Mouse (Mus musculus): Measurements from ENCODE around the gene Dpyd. TPM values are rescaled to one million over a fixed set of nuclear protein-coding genes. Genes with fewer than 3 reads are reported as not detected.
A peak's percentile ranks its signal among the peaks of the same experiment; 100 is the strongest.

Dpyd gene
- polyA plus RNA-seq, 1 experiment from 2014 or later: 3.7 TPM

DNA sequence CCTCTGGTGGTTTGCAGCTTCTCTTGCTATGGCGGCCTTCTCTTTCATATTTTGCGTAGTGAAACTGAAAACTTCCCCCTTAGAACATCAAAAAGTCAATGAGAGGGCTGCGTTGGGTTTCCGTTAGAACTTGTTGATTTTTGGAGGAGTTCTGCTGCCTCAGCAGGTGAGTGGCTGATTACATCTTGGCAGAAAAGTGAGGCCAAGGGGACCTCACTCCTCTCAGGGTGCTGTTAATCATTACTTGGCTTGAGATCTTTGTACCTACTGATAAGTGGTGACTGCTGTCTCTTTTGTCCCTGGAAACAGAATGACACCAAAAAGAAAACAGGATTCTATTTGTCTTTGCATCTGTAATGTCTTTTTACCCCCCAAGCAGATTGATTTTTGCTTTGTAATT lies 32.9 kb downstream of the Dpyd start:
- no peak for ATAC-seq (ENCODE audit: low FRiP score, low TSS enrichment)
- no peak overlapping the region for H3K4me3 ChIP-seq (ENCODE audit: low read length)

GRCm38 (mm10) chr3:118595693-118596092 lies 33.8 kb downstream of the Dpyd start:
- H3K4me2 ChIP-seq (replicated peaks; ENCODE audit: low read depth, low read length): no peak overlapping the region
- no peaks in the 10 kb centered on the region for H3K4me1 ChIP-seq (ENCODE audit: insufficient read depth, low read length)
- ATAC-seq (ENCODE audit: low FRiP score, low TSS enrichment): no peak
- no peaks in the 10 kb centered on the region for H3K36me3 ChIP-seq (ENCODE audit: insufficient read depth, low read length)
- WGBS: 72% methylated on average over 2 of the region's 2 CpGs
- H3K9ac ChIP-seq (replicated peaks; ENCODE audit: low read length): no peak overlapping the region
- H3K9me3 ChIP-seq (ENCODE audit: low read length): no peaks in the 10 kb centered on the region
- no peak overlapping the region for H3K4me3 ChIP-seq (ENCODE audit: low read length)
- H3K27ac ChIP-seq (ENCODE audit: low read length): no peak overlapping the region
- H3K27me3 ChIP-seq (ENCODE audit: insufficient read depth, low read length): no peaks in the 10 kb centered on the region

More for the DNA sequence above, 32.9 kb downstream of the Dpyd start:
- Histone ChIP-seq H3K27me3 (ENCODE audit: insufficient read depth, low read length) (no peaks in the 10 kb centered on the region), H3K9me3 (ENCODE audit: low read length) (no peaks in the 10 kb centered on the region), H3K9ac (replicated peaks; ENCODE audit: low read length) (no peak overlapping the region), H3K4me1 (ENCODE audit: insufficient read depth, low read length) (no peaks in the 10 kb centered on the region), H3K4me2 (replicated peaks; ENCODE audit: low read depth, low read length) (no peak overlapping the region), H3K36me3 (ENCODE audit: insufficient read depth, low read length) (no peaks in the 10 kb centered on the region), H3K27ac (ENCODE audit: low read length) (no peak overlapping the region)
- WGBS: 71% methylated on average over 4 of the region's 4 CpGs

DNA sequence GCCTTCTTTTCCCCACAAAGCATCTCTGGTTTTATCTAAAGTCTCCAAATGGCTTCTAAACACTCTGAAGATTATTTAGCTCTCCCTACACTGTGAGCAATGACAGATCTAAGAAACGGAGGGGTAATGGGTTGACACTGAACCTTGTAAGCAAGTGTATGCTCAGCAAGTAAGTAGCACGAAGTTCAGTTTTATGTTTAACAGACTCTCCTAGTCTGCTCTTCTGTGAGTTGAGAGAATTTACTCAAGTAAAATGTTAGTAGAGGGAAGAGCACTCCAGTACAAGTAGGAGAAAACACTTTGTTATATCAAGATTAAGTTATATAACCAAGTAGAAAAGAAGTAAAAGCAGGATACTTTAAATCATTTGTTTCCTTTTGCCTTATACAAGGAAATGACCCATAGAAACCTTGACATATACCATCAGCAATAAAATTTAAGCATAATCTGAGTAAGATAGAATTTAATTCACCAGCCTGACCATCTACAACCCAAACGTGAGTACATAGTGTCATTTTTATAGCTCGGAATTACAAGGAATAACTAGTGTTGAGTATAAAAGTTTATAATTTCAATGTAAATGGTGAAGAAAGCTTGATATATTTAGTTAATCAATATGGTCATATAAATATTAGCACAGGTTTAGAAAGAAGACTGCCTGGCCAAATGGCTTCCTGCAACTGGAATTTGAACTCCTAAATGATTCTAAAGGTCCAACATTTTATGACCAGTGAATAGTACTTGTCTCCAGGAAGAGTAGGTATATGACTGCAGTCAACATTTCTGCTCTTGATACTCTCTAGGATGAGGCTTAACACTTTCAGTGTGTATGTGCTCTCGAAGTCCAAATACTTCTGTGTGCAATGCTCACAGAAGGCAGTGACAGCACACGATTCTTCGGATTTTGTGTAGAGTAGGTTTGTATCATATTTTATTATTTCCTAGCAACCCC lies 40.0 kb downstream of the Dpyd start:
- Histone ChIP-seq H3K9ac (replicated peaks; ENCODE audit: low read length) (no peak overlapping the region), H3K27ac (ENCODE audit: low read length) (no peak overlapping the region), H3K4me3 (ENCODE audit: low read length) (no peak overlapping the region), H3K4me2 (replicated peaks; ENCODE audit: low read depth, low read length) (no peak overlapping the region), H3K27me3 (ENCODE audit: insufficient read depth, low read length) (no peaks in the 10 kb centered on the region), H3K36me3 (ENCODE audit: insufficient read depth, low read length) (no peaks in the 10 kb centered on the region), H3K9me3 (ENCODE audit: low read length) (no peaks in the 10 kb centered on the region), H3K4me1 (ENCODE audit: insufficient read depth, low read length) (no peaks in the 10 kb centered on the region)
- no peak for ATAC-seq (ENCODE audit: low FRiP score, low TSS enrichment)
- WGBS: 85% methylated on average over 7 of the region's 7 CpGs

GRCm38 (mm10) chr3:118608708-118609107 lies 46.8 kb downstream of the Dpyd start:
- 88% methylated on average over 4 of the region's 4 CpGs for WGBS
- Histone ChIP-seq H3K4me1 (ENCODE audit: insufficient read depth, low read length) (no peaks in the 10 kb centered on the region), H3K9ac (replicated peaks; ENCODE audit: low read length) (no peak overlapping the region), H3K27ac (ENCODE audit: low read length) (no peak overlapping the region), H3K27me3 (ENCODE audit: insufficient read depth, low read length) (no peaks in the 10 kb centered on the region), H3K9me3 (ENCODE audit: low read length) (no peaks in the 10 kb centered on the region), H3K4me3 (ENCODE audit: low read length) (no peak overlapping the region), H3K36me3 (ENCODE audit: insufficient read depth, low read length) (no peaks in the 10 kb centered on the region), H3K4me2 (replicated peaks; ENCODE audit: low read depth, low read length) (no peak overlapping the region)
- no peak for ATAC-seq (ENCODE audit: low FRiP score, low TSS enrichment)

GRCm38 (mm10) chr3:118626455-118627375 lies 64.8 kb downstream of the Dpyd start:
- H3K4me1 ChIP-seq (ENCODE audit: insufficient read depth, low read length): no peaks in the 10 kb centered on the region
- H3K9ac ChIP-seq (replicated peaks; ENCODE audit: low read length): no peak overlapping the region
- no peaks in the 10 kb centered on the region for H3K9me3 ChIP-seq (ENCODE audit: low read length)
- H3K36me3 ChIP-seq (ENCODE audit: insufficient read depth, low read length): no peaks in the 10 kb centered on the region
- no peak overlapping the region for H3K4me3 ChIP-seq (ENCODE audit: low read length)
- no peak overlapping the region for H3K27ac ChIP-seq (ENCODE audit: low read length)
- ATAC-seq (ENCODE audit: low FRiP score, low TSS enrichment): no peak
- H3K27me3 ChIP-seq (ENCODE audit: insufficient read depth, low read length): no peaks in the 10 kb centered on the region
- whole genome bisulfite sequencing: 66% methylated on average over 9 of the region's 9 CpGs
- no peak overlapping the region for H3K4me2 ChIP-seq (replicated peaks; ENCODE audit: low read depth, low read length)

DNA sequence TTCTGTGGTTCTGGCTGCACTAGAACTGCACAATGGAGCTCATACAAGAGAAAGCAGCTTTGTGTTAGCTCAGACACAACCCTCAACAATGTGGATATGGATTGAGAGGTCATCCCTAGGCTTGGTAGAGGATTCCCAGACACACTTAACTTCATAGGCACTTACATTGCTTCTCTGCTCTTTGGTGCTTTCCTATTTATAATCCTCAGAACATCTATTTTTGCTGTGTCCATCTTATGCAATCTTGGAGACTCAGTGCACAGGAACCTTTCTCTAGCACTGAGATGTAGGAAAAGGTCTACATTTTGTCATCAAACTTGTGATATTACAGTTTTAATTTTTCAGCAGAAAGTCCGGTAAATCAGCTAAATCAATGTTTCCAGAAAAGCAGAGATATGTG lies 67.8 kb downstream of the Dpyd start:
- no peaks in the 10 kb centered on the region for H3K4me1 ChIP-seq (ENCODE audit: insufficient read depth, low read length)
- 92% methylated on average over 1 of the region's 1 CpGs for WGBS
- no peak for ATAC-seq (ENCODE audit: low FRiP score, low TSS enrichment)
- H3K9me3 ChIP-seq (ENCODE audit: low read length): no peaks in the 10 kb centered on the region
- no peak overlapping the region for H3K4me3 ChIP-seq (ENCODE audit: low read length)
- H3K36me3 ChIP-seq (ENCODE audit: insufficient read depth, low read length): no peaks in the 10 kb centered on the region
- H3K4me2 ChIP-seq (replicated peaks; ENCODE audit: low read depth, low read length): no peak overlapping the region
- no peaks in the 10 kb centered on the region for H3K27me3 ChIP-seq (ENCODE audit: insufficient read depth, low read length)
- no peak overlapping the region for H3K27ac ChIP-seq (ENCODE audit: low read length)
- H3K9ac ChIP-seq (replicated peaks; ENCODE audit: low read length): no peak overlapping the region

DNA sequence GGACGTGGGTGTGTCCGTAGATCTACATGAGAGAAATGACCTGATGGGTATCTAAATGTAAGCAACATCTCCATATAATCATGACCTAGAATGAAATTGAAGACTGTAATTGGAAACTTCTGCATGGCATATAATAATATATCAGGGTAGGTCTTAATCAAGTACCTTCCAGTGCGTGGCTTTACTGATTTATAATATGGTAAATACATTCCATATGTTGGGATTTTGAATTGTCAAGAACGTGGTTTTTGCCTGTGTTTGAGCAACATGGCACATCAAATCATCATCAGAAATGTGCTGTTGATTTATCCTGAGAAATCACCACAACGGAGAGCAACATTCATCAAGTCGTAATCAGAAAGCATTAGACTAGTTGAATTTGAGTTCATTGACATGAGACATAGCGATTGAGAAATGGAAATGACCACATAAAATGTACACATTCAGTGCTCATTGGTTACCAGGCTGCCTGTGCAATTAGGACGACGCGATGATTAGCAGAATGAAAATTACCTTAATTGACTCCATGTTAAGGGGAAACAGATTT lies 84.2 kb downstream of the Dpyd start:
- Histone ChIP-seq H3K4me1 (ENCODE audit: insufficient read depth, low read length) (no peaks in the 10 kb centered on the region), H3K9ac (replicated peaks; ENCODE audit: low read length) (no peak overlapping the region), H3K4me3 (ENCODE audit: low read length) (no peak overlapping the region), H3K27ac (ENCODE audit: low read length) (no peak overlapping the region), H3K27me3 (ENCODE audit: insufficient read depth, low read length) (no peaks in the 10 kb centered on the region), H3K4me2 (replicated peaks; ENCODE audit: low read depth, low read length) (no peak overlapping the region), H3K36me3 (ENCODE audit: insufficient read depth, low read length) (no peaks in the 10 kb centered on the region), H3K9me3 (ENCODE audit: low read length) (no peaks in the 10 kb centered on the region)
- ATAC-seq (ENCODE audit: low FRiP score, low TSS enrichment): no peak
- WGBS: 87% methylated on average over 10 of the region's 10 CpGs

DNA sequence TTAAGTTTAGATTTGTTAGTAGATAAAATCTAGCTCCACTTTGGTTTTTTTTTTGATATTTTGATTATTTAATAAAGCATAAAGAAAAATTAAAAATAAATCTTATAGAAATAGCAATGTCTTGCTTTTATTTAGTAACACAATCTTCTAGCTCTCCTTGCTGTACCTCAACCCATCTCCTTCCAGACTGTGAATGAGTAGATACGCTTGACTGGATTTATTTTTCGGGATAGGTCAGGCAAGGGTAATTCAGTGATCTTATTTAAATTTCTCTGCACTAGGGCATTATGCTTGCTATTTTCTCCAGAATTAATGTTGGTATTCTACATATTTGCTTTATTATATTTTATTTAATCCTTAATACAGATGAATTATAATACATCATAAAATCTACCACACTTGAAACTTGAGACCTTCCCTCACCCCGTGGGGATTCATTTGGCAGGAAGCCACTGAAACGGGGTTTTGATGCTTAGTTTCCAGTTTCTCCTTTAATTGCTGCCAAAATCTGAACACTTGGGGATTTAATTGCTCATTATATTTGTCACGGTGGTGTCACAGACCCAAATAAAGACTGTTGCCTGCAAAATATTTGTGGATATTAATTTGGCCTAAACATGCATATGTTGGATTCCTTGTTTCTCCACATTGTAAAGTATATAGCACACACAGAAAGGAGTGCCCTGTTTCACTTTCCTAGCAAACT lies 102.2 kb downstream of the Dpyd start:
- Histone ChIP-seq H3K9me3 (ENCODE audit: low read length) (no peaks in the 10 kb centered on the region), H3K36me3 (ENCODE audit: insufficient read depth, low read length) (no peaks in the 10 kb centered on the region), H3K27me3 (ENCODE audit: insufficient read depth, low read length) (no peaks in the 10 kb centered on the region), H3K4me1 (ENCODE audit: insufficient read depth, low read length) (no peaks in the 10 kb centered on the region), H3K4me3 (ENCODE audit: low read length) (no peak overlapping the region), H3K4me2 (replicated peaks; ENCODE audit: low read depth, low read length) (no peak overlapping the region), H3K27ac (ENCODE audit: low read length) (no peak overlapping the region), H3K9ac (replicated peaks; ENCODE audit: low read length) (no peak overlapping the region)
- peak; percentile 27; the same call in 1 of the 2 replicates for ATAC-seq (ENCODE audit: low FRiP score, low TSS enrichment)
- 32% methylated on average over 5 of the region's 5 CpGs for WGBS

DNA sequence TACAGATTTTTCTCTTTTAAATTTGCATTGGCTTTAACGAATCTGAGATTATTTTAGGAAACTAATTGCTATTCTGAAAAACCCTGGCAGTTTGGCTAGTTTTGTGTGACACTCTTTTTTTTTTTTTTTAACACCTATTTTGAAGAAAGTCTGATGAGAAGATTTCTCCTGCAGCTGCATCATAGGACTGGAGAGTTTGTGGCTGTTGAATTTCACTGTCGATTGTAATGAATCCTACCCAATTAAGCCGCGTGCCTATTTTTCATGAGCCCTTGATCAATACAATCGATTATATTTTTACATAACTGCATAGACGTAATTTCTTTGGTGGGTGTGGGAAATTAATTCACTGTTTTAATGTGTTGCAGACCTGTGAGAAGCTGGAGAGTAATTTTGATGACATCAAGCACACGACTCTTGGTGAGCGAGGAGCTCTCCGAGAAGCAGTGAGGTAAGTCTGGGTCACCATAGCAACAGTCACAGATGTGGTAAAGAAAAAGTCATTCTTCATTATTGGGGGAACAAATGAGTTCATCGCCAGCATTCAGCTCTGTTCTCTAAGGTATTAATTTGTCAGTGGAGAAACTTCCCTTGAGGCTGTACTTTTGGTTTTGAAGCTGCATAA lies 112.3 kb downstream of the Dpyd start:
- Histone ChIP-seq H3K4me3 (ENCODE audit: low read length) (no peak overlapping the region), H3K27me3 (ENCODE audit: insufficient read depth, low read length) (no peaks in the 10 kb centered on the region), H3K4me2 (replicated peaks; ENCODE audit: low read depth, low read length) (no peak overlapping the region), H3K4me1 (ENCODE audit: insufficient read depth, low read length) (no peaks in the 10 kb centered on the region), H3K9ac (replicated peaks; ENCODE audit: low read length) (no peak overlapping the region), H3K36me3 (ENCODE audit: insufficient read depth, low read length) (no peaks in the 10 kb centered on the region), H3K9me3 (ENCODE audit: low read length) (no peaks in the 10 kb centered on the region), H3K27ac (ENCODE audit: low read length) (no peak overlapping the region)
- ATAC-seq (ENCODE audit: low FRiP score, low TSS enrichment): no peak
- 64% methylated on average over 10 of the region's 10 CpGs for WGBS

All from kidney, embryonic 16.5 days (tissue).